Mouse (Mus musculus) heart, postnatal 0 days (tissue): Measurements from ENCODE around the gene Vegfd.

Experiments used
- CTCF ChIP-seq: IDR thresholded peaks from 2 replicates; pipeline ENCODE4 v1.5.1; 2016; ENCODE audit warnings: antibody characterized with exemption, control low read depth, low read depth
- EP300 ChIP-seq: IDR thresholded peaks from 2 replicates; pipeline ENCODE4 v1.6.1; 2016; ENCODE audit warnings: antibody characterized with exemption, low read depth

- TF ChIP-seq CTCF (no peak), EP300 (no peak)
These were observed 42.8 kb upstream of the Vegfd start for GRCm38 (mm10) chrX:164330351-164330750.
